Mouse (Mus musculus) embryonic stem cell, embryonic (primary cell): ENCODE measurements around the gene Reln.

Source experiments
- CTCF ChIA-PET, 4 experiments: fragments of 300-600 bp in 2 of 4; fragments of 350-600 bp in 2 of 4; sonication (Branson Sonifier 250); formaldehyde crosslinking; loops; one replicate each; lab custom pipeline; 2022; ENCODE audit warnings: inconsistent platforms in 2 of 4; lab: Charles Lee
- POLR2A ChIA-PET, 4 experiments: fragments of 300-600 bp in 2 of 4; fragments of 350-600 bp in 2 of 4; sonication (Branson Sonifier 250); formaldehyde crosslinking; loops; one replicate each; lab custom pipeline; 2022; ENCODE audit warnings: antibody characterized with exemption in 4 of 4, inconsistent platforms in 1 of 4; lab: Charles Lee

Reln gene

DNA sequence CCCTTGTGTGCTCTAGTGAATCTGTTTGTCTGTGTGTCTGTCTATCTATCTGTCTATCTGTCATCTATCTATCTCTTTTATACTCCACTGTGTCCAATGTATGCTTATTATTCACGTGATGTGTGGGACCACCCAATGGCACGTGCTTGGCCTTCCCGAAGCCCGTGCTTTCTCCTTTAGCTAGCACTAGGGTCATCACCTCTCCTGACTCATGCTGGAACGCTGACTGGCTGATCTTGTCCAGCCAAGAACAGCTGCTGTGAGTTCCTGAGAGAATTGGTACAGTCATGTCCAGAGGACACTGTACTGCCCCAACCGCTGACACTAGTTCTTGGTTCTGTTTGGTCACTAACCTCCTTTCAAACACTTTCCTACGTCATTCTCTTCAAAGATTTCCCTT is 485.8 kb downstream of the Reln start:
- POLR2A ChIA-PET, result no interaction called here
- CTCF ChIA-PET, result no interaction called here

DNA sequence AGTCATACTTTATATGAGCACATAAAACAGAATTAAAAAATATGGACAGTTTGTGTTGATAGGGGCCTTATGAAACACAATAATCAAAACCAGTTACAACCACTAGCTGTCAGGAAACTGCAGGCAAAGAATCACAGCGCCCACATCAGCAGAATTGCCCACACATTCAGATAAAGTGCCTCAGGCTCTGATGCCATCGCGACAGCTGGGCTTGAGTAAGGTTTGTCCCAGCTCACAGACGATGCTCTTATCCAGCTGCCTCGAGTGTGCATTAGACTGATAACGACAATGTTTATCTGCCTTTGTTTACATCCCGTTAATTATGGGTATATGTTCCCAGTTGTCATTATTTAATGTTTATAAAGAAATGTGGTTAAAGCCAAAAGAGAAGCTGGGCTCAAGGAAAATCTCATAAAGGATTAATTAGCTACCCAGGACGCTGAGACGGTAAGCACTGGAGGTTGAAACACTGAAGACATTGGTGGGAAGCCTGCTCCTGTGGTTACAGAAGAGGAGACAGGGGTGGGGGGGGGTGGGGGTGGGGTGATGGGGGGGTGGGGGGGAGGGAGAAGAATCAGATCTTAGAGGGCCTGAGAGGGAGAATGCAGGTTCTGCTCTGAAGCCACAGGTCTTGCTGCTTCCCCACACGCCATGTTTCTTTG is 492.7 kb downstream of the Reln start:
- CTCF ChIA-PET, result no interaction called here
- POLR2A ChIA-PET, result interaction anchor here in 1 of 4 experiments (0.8 kb wide), 1 partner anchor 25 kb away, joined by 3 read pairs; no protein-coding TSS in a partner anchor

DNA sequence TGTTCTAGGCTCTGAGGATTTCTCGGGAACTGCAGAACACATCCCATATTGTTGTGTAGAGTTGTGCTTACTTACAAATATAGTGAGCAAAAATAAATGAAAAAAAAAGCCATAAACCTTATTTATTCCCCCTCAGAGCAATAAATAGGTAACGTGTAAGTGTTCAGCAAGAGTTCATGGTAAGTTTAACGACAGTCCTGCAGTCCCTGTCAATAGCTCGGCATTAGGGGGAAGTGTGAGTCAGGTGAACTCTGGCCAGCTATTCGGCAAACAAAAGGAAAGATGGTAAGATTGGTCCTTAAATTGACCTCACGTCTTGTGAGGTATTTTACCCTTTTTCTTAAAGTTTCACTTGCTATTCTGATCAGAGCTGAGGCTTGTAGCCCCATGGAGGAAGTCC is 497.1 kb downstream of the Reln start:
- ChIA-PET POLR2A (interaction anchor here in 1 of 4 experiments (1.0 kb wide), 1 partner anchor 32 kb away, joined by 3 read pairs; no protein-coding TSS in a partner anchor), CTCF (interaction anchor here in 1 of 4 experiments (1.0 to 1.5 kb wide), 2 partner anchors 11 to 72 kb away, joined by 3 to 5 read pairs; no protein-coding TSS in a partner anchor)

DNA sequence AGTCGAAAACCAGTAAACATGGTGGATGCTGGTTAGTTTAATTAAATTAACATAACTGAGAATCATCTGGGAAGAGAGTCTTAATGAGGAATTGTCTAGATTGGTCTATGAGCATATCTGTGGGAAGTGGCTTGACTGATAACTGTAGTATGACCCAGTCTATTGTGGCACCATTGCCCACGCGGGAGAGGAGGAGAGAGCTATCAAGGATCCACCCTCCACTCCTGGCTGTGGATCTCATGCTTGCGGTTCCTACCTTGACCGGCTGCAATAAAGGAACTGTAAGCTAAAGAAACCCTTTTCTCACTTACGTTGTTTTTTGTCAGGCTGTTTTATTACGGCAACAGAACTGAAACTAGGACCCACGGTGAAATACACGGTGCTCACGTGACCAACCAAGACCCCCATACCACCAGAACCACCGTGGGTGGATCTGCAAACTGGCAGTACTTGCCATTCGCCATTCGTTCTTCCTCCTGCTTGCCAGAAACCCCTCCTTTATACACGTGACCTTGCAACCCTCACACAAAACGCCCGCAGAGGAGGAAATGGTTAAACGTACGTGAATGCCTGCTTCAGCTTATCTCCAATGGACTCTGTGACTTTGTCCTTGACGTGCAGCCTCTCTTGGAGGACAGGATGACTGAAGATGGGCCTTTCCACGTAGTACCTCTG is 497.7 kb downstream of the Reln start:
- POLR2A ChIA-PET, result interaction anchor here in 1 of 4 experiments (1.0 kb wide), 1 partner anchor 32 kb away, joined by 3 read pairs; no protein-coding TSS in a partner anchor
- CTCF ChIA-PET, result interaction anchor here in 3 of 4 experiments (0.7 to 1.5 kb wide), 4 partner anchors 10 to 464 kb away, joined by 3 to 5 read pairs (median 4); no protein-coding TSS in a partner anchor

- POLR2A ChIA-PET, result interaction anchor here in 1 of 4 experiments (0.6 kb wide), 1 partner anchor 253 kb away, joined by 3 read pairs; no protein-coding TSS in a partner anchor
- CTCF ChIA-PET, result interaction anchor here in 2 of 4 experiments (0.7 to 1.1 kb wide), 3 partner anchors 9 to 21 kb away, joined by 3 to 6 read pairs (median 5); no protein-coding TSS in a partner anchor
Measured at GRCm38 (mm10) chr5:21844676-21845075, 499.8 kb downstream of the Reln start.
